Mouse (Mus musculus) midbrain, embryonic 15.5 days (tissue): ENCODE data around the gene Kctd11. TPM values are rescaled to one million over a fixed set of nuclear protein-coding genes. Genes with fewer than 3 reads are reported as not detected.

Experiments
- ATAC-seq: fragments of 200-750 bp; cut with Nextera tagmentation; replicated peaks from 2 replicates; pipeline ENCODE4 v1.8.0; 2017; ENCODE audit warnings: moderate TSS enrichment
- H3K27ac ChIP-seq: fragments of 300-500 bp; sonication (generic); 2 replicates; pipeline ENCODE4 v1.5.1; 2015; ENCODE audit warnings: mild to moderate bottlenecking, inconsistent platforms
- H3K27me3 ChIP-seq: fragments of 300-500 bp; sonication (generic); replicated peaks from 2 replicates; pipeline ENCODE4 v1.6.1; 2015; ENCODE audit warnings: inconsistent platforms
- H3K36me3 ChIP-seq: fragments of 300-500 bp; sonication (generic); replicated peaks from 2 replicates; pipeline ENCODE4 v1.6.1; 2015; ENCODE audit warnings: inconsistent platforms
- H3K4me1 ChIP-seq: fragments of 300-500 bp; sonication (generic); 2 replicates; pipeline ENCODE4 v1.6.1; 2015; ENCODE audit warnings: inconsistent platforms
- H3K4me2 ChIP-seq: fragments of 300-500 bp; sonication (generic); 2 replicates; pipeline ENCODE4 v1.6.1; 2015; ENCODE audit warnings: inconsistent platforms, mild to moderate bottlenecking, moderate library complexity
- H3K4me3 ChIP-seq: fragments of 300-500 bp; sonication (generic); 2 replicates; pipeline ENCODE4 v1.5.1; 2015; ENCODE audit warnings: mild to moderate bottlenecking, inconsistent platforms
- H3K9ac ChIP-seq: fragments of 300-500 bp; sonication (generic); 2 replicates; pipeline ENCODE4 v1.6.1; 2015; ENCODE audit warnings: mild to moderate bottlenecking, inconsistent platforms
- H3K9me3 ChIP-seq: fragments of 300-500 bp; sonication (generic); 2 replicates; pipeline ENCODE4 v1.6.1; 2016; ENCODE audit warnings: inconsistent platforms
- WGBS: fragments of 180-500 bp; shearing (Covaris S2); methylation state at CpG from one replicate; pipeline ENCODE4 v1.1.7; 2015; ENCODE audit warnings: mixed read lengths; 5-methylcytosine and 5-hydroxymethylcytosine counted together
- polyA plus RNA-seq: library from polyadenylated mRNA; unstranded; fragments of >200 nt; fragmentation: Nextera tagmentation; extraction: Ambion mirVana; gene quantifications from 2 replicates; pipeline ENCODE4 v1.2.1, GENCODE M21; 2015

Kctd11 gene
- polyA plus RNA-seq, 1 experiment from 2014 or later: 1.7 TPM

- no peaks in the 10 kb centered on the region for H3K4me1 ChIP-seq
- 78% methylated on average over 8 of the region's 8 CpGs for WGBS
- no peaks in the 10 kb centered on the region for H3K9me3 ChIP-seq
- H3K36me3 ChIP-seq: no peaks in the 10 kb centered on the region
- H3K9ac ChIP-seq: no peak overlapping the region
- H3K27ac ChIP-seq: no peak overlapping the region
- H3K4me2 ChIP-seq: no peak overlapping the region
- H3K27me3 ChIP-seq: 0 out of 2 replicates have a peak, but pooled peaks cover 3% of the 10 kb centered on the region
- H3K4me3 ChIP-seq: no peak overlapping the region
- ATAC-seq: no peak
Measured at GRCm38 (mm10) chr11:69886907-69887635, 5.9 kb upstream of the Kctd11 start.

GRCm38 (mm10) chr11:69884663-69885062 is 3.5 kb upstream of the Kctd11 start:
- no peak for ATAC-seq
- H3K4me1 ChIP-seq: peaks cover 17% of the 10 kb centered on the region
- H3K9me3 ChIP-seq: no peaks in the 10 kb centered on the region
- H3K4me2 ChIP-seq: no peak overlapping the region
- H3K27me3 ChIP-seq: peaks cover 17% of the 10 kb centered on the region
- 88% methylated on average over 8 of the region's 8 CpGs for WGBS
- H3K27ac ChIP-seq: no peak overlapping the region
- no peaks in the 10 kb centered on the region for H3K36me3 ChIP-seq
- no peak overlapping the region for H3K9ac ChIP-seq
- no peak overlapping the region for H3K4me3 ChIP-seq

- Histone ChIP-seq H3K27me3 (peaks cover 17% of the 10 kb centered on the region), H3K4me3 (no peak overlapping the region), H3K36me3 (no peaks in the 10 kb centered on the region), H3K27ac (no peak overlapping the region), H3K9ac (no peak overlapping the region), H3K4me1 (peaks cover 17% of the 10 kb centered on the region), H3K9me3 (no peaks in the 10 kb centered on the region), H3K4me2 (no peak overlapping the region)
- ATAC-seq: no peak
- WGBS: 78% methylated on average over 9 of the region's 9 CpGs
Measured at GRCm38 (mm10) chr11:69884240-69884639, 3.0 kb upstream of the Kctd11 start.

- Histone ChIP-seq H3K36me3 (no peaks in the 10 kb centered on the region), H3K9me3 (no peaks in the 10 kb centered on the region), H3K4me1 (peaks cover 17% of the 10 kb centered on the region), H3K27ac (no peak overlapping the region), H3K9ac (no peak overlapping the region), H3K4me3 (no peak overlapping the region), H3K27me3 (peaks cover 17% of the 10 kb centered on the region), H3K4me2 (no peak overlapping the region)
- WGBS: 88% methylated on average over 8 of the region's 8 CpGs
- no peak for ATAC-seq
Measured at GRCm38 (mm10) chr11:69883527-69884151, 2.4 kb upstream of the Kctd11 start.

DNA sequence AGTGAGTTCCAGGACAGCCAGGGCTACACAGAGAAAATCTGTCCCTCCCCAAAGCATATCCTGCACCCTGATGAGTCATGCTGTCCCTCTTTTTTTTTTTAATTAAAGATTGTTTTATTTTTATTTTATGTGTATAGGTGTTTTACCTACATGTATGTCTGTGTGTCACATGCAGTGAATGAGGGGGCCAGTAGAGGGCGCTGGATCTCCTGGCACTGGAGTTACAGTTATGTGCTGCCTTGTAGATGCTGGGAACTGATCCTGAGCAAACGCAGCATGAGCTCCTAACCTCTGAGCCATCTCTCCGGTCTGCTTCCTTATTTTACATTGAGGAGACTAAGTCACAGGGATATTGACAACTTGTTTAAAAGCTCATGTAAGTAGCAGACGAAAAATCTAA is 1.9 kb upstream of the Kctd11 start:
- Histone ChIP-seq H3K9ac (no peak overlapping the region), H3K4me1 (peaks cover 23% of the 10 kb centered on the region), H3K36me3 (no peaks in the 10 kb centered on the region), H3K27ac (no peak overlapping the region), H3K4me2 (no peak overlapping the region), H3K9me3 (no peaks in the 10 kb centered on the region), H3K4me3 (no peak overlapping the region), H3K27me3 (peaks cover 17% of the 10 kb centered on the region)
- no peak for ATAC-seq
- WGBS: 57% methylated on average over 4 of the region's 4 CpGs

GRCm38 (mm10) chr11:69881787-69882670 is 823 bp upstream of the Kctd11 start:
- Histone ChIP-seq H3K27ac (0 out of 2 replicates have a peak overlapping the region, but pooled peaks have one; percentile 51), H3K4me3 (peak overlapping the region; percentile 42; the same call in 1 of the 2 replicates), H3K4me2 (peak overlapping the region; percentile 77), H3K36me3 (no peaks in the 10 kb centered on the region), H3K27me3 (peaks cover 17% of the 10 kb centered on the region), H3K9ac (0 out of 2 replicates have a peak overlapping the region, but pooled peaks have one; percentile 26), H3K9me3 (no peaks in the 10 kb centered on the region), H3K4me1 (peaks cover 26% of the 10 kb centered on the region)
- no peak for ATAC-seq
- 62% methylated on average over 21 of the region's 21 CpGs for WGBS

- ATAC-seq: peak; percentile 52; the same call in 1 of the 2 replicates
- Histone ChIP-seq H3K36me3 (no peaks in the 10 kb centered on the region), H3K4me1 (peaks cover 28% of the 10 kb centered on the region), H3K27ac (peak overlapping the region; percentile 51; the same call in 1 of the 2 replicates), H3K27me3 (peaks cover 17% of the 10 kb centered on the region), H3K4me3 (peak overlapping the region; percentile 42), H3K9ac (peak overlapping the region; percentile 26; the same call in 1 of the 2 replicates), H3K9me3 (no peaks in the 10 kb centered on the region), H3K4me2 (peak overlapping the region; percentile 77)
- WGBS: under 1% methylated on average over 18 of the region's 18 CpGs
Measured at GRCm38 (mm10) chr11:69880506-69880852, 727 bp downstream of the Kctd11 start.

DNA sequence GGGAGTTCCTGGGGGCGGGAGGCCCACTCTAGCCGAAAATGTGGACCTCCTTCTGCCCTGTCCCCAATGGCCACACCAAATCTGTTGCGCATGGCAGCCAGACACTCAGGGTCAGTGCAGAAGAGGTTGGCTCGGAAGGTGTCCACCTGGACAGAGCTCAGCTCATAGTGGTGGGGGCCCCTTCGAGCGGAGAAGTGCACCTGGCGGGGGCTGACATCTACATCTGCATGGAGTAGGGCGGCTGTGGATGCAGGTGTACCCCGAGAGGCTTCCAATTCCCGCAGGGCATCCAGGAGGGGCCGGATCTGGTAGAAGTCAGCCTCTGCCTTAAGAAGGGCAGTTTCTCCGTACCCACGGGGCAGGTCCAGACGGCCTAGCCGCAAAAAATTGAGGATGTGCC is 1.5 kb downstream of the Kctd11 start:
- H3K4me3 ChIP-seq: peak overlapping the region; percentile 42
- no peak overlapping the region for H3K27ac ChIP-seq
- H3K27me3 ChIP-seq: peaks cover 17% of the 10 kb centered on the region
- H3K4me1 ChIP-seq: peaks cover 28% of the 10 kb centered on the region
- H3K9ac ChIP-seq: no peak overlapping the region
- peak overlapping the region; percentile 77 for H3K4me2 ChIP-seq
- H3K9me3 ChIP-seq: no peaks in the 10 kb centered on the region
- 58% methylated on average over 15 of the region's 15 CpGs for WGBS
- no peaks in the 10 kb centered on the region for H3K36me3 ChIP-seq
- no peak for ATAC-seq

GRCm38 (mm10) chr11:69878952-69879351 is 2.3 kb downstream of the Kctd11 start:
- Histone ChIP-seq H3K4me2 (no peak overlapping the region), H3K27me3 (peaks cover 17% of the 10 kb centered on the region), H3K4me3 (no peak overlapping the region), H3K9ac (no peak overlapping the region), H3K36me3 (no peaks in the 10 kb centered on the region), H3K9me3 (no peaks in the 10 kb centered on the region), H3K4me1 (peaks cover 28% of the 10 kb centered on the region), H3K27ac (no peak overlapping the region)
- no peak for ATAC-seq
- WGBS: 90% methylated on average over 6 of the region's 6 CpGs

DNA sequence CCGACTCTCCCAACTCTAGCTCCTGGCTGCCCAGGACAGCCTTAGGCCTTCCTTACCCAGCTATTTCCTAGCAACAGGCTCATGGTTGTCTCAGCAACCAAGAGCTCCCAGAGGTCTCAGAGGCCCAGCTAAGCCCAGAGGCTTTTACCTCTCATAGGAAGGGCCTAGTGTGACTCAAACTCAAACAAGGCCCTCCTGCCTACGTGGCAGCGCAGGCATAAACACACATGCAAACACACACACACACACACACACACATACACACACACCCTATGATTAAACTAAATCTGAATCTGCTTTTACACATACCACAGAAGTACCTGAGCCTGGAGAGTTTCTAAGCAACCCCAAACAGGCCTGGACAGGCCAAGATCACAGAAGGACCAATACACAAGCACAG is 2.8 kb downstream of the Kctd11 start:
- no peak for ATAC-seq
- H3K4me2 ChIP-seq: no peak overlapping the region
- H3K9me3 ChIP-seq: no peaks in the 10 kb centered on the region
- no peak overlapping the region for H3K27ac ChIP-seq
- no peak overlapping the region for H3K9ac ChIP-seq
- H3K27me3 ChIP-seq: peaks cover 17% of the 10 kb centered on the region
- WGBS: 66% methylated on average over 3 of the region's 3 CpGs
- no peaks in the 10 kb centered on the region for H3K36me3 ChIP-seq
- H3K4me1 ChIP-seq: peaks cover 28% of the 10 kb centered on the region
- no peak overlapping the region for H3K4me3 ChIP-seq

DNA sequence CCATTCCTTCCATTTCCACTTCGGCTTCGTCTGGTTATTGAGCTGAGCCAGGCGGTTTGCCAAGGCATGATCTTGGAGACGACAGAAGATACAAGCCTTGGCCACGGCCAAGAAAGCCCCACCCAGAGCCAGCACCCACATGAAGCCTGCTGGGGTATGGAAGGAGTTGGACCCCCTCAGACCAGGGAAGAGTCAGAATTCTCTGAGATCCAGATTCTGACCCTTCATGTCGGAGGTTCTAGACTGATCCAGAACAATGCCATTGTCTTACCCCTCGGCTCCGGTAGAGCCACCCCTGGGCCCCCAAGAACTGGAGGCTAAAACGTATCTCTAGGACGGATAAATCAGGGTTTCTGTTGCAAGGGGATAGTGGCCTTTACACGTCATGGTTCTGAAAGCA is 3.3 kb downstream of the Kctd11 start, which contains the start of gene Tmem95:
Gene Tmem95 (minus strand): TSS at position 141 of the 400 bp plus-strand sequence.
- Histone ChIP-seq H3K4me2 (peak within 1 kb of the TSS; percentile 31), H3K27me3 (peaks cover 17% of the 10 kb centered on the region), H3K4me3 (no peak within 1 kb of the TSS), H3K36me3 (no peaks in the 10 kb centered on the region), H3K4me1 (peaks cover 28% of the 10 kb centered on the region), H3K9ac (no peak within 1 kb of the TSS), H3K9me3 (no peaks in the 10 kb centered on the region), H3K27ac (no peak within 1 kb of the TSS)
- WGBS: 85% methylated on average over 11 of the region's 11 CpGs
- no peak for ATAC-seq

GRCm38 (mm10) chr11:69876867-69877266 is 4.3 kb downstream of the Kctd11 start:
- no peaks in the 10 kb centered on the region for H3K36me3 ChIP-seq
- no peak overlapping the region for H3K9ac ChIP-seq
- H3K4me1 ChIP-seq: peaks cover 28% of the 10 kb centered on the region
- no peak overlapping the region for H3K27ac ChIP-seq
- peaks cover 12% of the 10 kb centered on the region for H3K27me3 ChIP-seq
- H3K4me2 ChIP-seq: peak overlapping the region; percentile 31
- H3K9me3 ChIP-seq: no peaks in the 10 kb centered on the region
- no peak for ATAC-seq
- WGBS: 2% methylated on average over 12 of the region's 12 CpGs
- no peak overlapping the region for H3K4me3 ChIP-seq
